Mouse (Mus musculus) MEL-GATA-1-ER (cell line): ENCODE data around the gene Ankrd13c.
A peak's percentile ranks its signal among the peaks of the same experiment; 100 is the strongest.

Experiments used
- DNase-seq: peaks from one replicate; pipeline ENCODE4 v3.0.0-alpha.2; 2012; ENCODE audit warnings: low read depth; ENCODE audit errors: extremely low read depth

Gene Ankrd13c

GRCm38 (mm10) chr3:157952716-157953115, 5.7 kb downstream of the Ankrd13c start:
- no peak for DNase-seq

GRCm38 (mm10) chr3:157955466-157955865, 8.4 kb downstream of the Ankrd13c start:
- DNase-seq = no peak

GRCm38 (mm10) chr3:157956201-157956600, 9.2 kb downstream of the Ankrd13c start:
- DNase-seq = no peak

- no peak for DNase-seq
These were observed 10.3 kb downstream of the Ankrd13c start for GRCm38 (mm10) chr3:157957320-157957719.

GRCm38 (mm10) chr3:157971151-157971550, 24.1 kb downstream of the Ankrd13c start:
- DNase-seq = no peak

- DNase-seq = no peak
These were observed 26.2 kb downstream of the Ankrd13c start for GRCm38 (mm10) chr3:157973236-157973635.

- no peak for DNase-seq
These were observed 32.6 kb downstream of the Ankrd13c start for GRCm38 (mm10) chr3:157979619-157980018.

GRCm38 (mm10) chr3:157993322-157993721, 46.3 kb downstream of the Ankrd13c start:
- no peak for DNase-seq

- no peak for DNase-seq
These were observed 48.7 kb downstream of the Ankrd13c start for GRCm38 (mm10) chr3:157995726-157996125.

GRCm38 (mm10) chr3:157998742-157999369, 51.8 kb downstream of the Ankrd13c start:
- DNase-seq = peak; percentile 85

- no peak for DNase-seq
These were observed 61.6 kb downstream of the Ankrd13c start for GRCm38 (mm10) chr3:158008647-158009046.

GRCm38 (mm10) chr3:158009762-158010320, 62.8 kb downstream of the Ankrd13c start:
- no peak for DNase-seq

GRCm38 (mm10) chr3:158031371-158031925, 84.4 kb downstream of the Ankrd13c start:
- DNase-seq = peak; percentile 88

- peak; percentile 37 for DNase-seq
These were observed 85.1 kb downstream of the Ankrd13c start for GRCm38 (mm10) chr3:158032106-158032505.

- DNase-seq = no peak
These were observed 88.8 kb downstream of the Ankrd13c start for GRCm38 (mm10) chr3:158035866-158036265.

- DNase-seq = peak; percentile 87
These were observed 89.4 kb downstream of the Ankrd13c start, which contains the start of the genes Srsf11 and Lrrc40 for GRCm38 (mm10) chr3:158036329-158036988. Gene Srsf11 (minus strand): TSS chr3:158036639. Gene Lrrc40 (plus strand): TSS chr3:158036662.

- DNase-seq = no peak
These were observed 91.1 kb downstream of the Ankrd13c start for GRCm38 (mm10) chr3:158038106-158038505.

- DNase-seq = no peak
These were observed 93.7 kb downstream of the Ankrd13c start for GRCm38 (mm10) chr3:158040755-158041154.

- DNase-seq = no peak
These were observed 102.5 kb downstream of the Ankrd13c start for GRCm38 (mm10) chr3:158049508-158049907.
